8 mouse cellular contexts compared by ENCODE assay signal in genomic region chr1:166253898-166254894, GRCm38 (mm10). TPM values are rescaled to one million over a fixed set of nuclear protein-coding genes. Genes with fewer than 3 reads are reported as not detected.
DNase-seq lines count a peak whose midpoint lies in the region; ATAC-seq and TF ChIP-seq lines count a peak whose summit lies in the region.

Gene Ildr2, plus strand, starts transcription at chr1:166254139.

- H3K4me3 ChIP-seq in forebrain, embryonic 12.5 days (replicated peaks): peak within 1 kb of the TSS; percentile 58
- H3K4me3 ChIP-seq in liver, postnatal 0 days (ENCODE audit: low read depth, low read length): peak within 1 kb of the TSS; percentile 37
- peak within 1 kb of the TSS; percentile 58 for H3K4me3 ChIP-seq in neural tube, embryonic 14.5 days (ENCODE audit: low read depth, low read length)

- peak; percentile 14; the same call in 1 of the 2 replicates for TF ChIP-seq CTCF in liver, postnatal 0 days (IDR thresholded peaks at IDR 0.05; ENCODE audit: low read depth)

- DNase-seq in thymus, postnatal 14 days: peak; percentile 24
- DNase-seq in thymus, adult 18-20 months: no peak
- peak; percentile 69 to 70 for DNase-seq in heart, postnatal 10 days
- DNase-seq in kidney, postnatal 4 days: peak; percentile 77 to 83
- peak; percentile 39 for DNase-seq in liver, postnatal 0 days
- peak; percentile 48 for DNase-seq in urinary bladder, postnatal 25 days (ENCODE audit: low spot score)

- H3K9me3 ChIP-seq in forebrain, embryonic 12.5 days: no peaks in the 10 kb centered on the region
- H3K9me3 ChIP-seq in liver, postnatal 0 days (ENCODE audit: low read length): no peaks in the 10 kb centered on the region
- H3K9me3 ChIP-seq in neural tube, embryonic 14.5 days (ENCODE audit: control insufficient read depth, low read length): no peaks in the 10 kb centered on the region

- peak within 1 kb of the TSS; percentile 75 for H3K27ac ChIP-seq in forebrain, embryonic 12.5 days
- no peak within 1 kb of the TSS for H3K27ac ChIP-seq in liver, postnatal 0 days (ENCODE audit: low read depth)
- no peak within 1 kb of the TSS for H3K27ac ChIP-seq in neural tube, embryonic 14.5 days (ENCODE audit: low read depth, low read length)

- peak within 1 kb of the TSS; percentile 73 for H3K4me2 ChIP-seq in forebrain, embryonic 12.5 days
- peak within 1 kb of the TSS; percentile 71 for H3K4me2 ChIP-seq in liver, postnatal 0 days (ENCODE audit: low read depth, low read length)
- H3K4me2 ChIP-seq in neural tube, embryonic 14.5 days (ENCODE audit: low read depth, low read length): peak within 1 kb of the TSS; percentile 79

- WGBS in forebrain, embryonic 12.5 days: 0% methylated on average over 67 of the region's 72 CpGs
- WGBS in liver, postnatal 0 days (ENCODE audit: insufficient replicate concordance): 1% methylated on average over 60 of the region's 72 CpGs
- under 1% methylated on average over 70 of the region's 72 CpGs for WGBS in neural tube, embryonic 14.5 days

- intact Hi-C loops in heart, postnatal 10 days (cut with DNase I): no loop called here

- peaks cover 45% of the 10 kb centered on the region for H3K4me1 ChIP-seq in forebrain, embryonic 12.5 days
- no peaks in the 10 kb centered on the region for H3K4me1 ChIP-seq in liver, postnatal 0 days (ENCODE audit: insufficient read depth)
- H3K4me1 ChIP-seq in neural tube, embryonic 14.5 days (ENCODE audit: control insufficient read depth, insufficient read depth, low read length): 0 out of 2 replicates have a peak, but pooled peaks cover 4% of the 10 kb centered on the region

- peak within 1 kb of the TSS; percentile 77 for H3K9ac ChIP-seq in forebrain, embryonic 12.5 days
- no peak within 1 kb of the TSS for H3K9ac ChIP-seq in liver, postnatal 0 days (replicated peaks)
- H3K9ac ChIP-seq in neural tube, embryonic 14.5 days (replicated peaks; ENCODE audit: low read depth, low read length): peak within 1 kb of the TSS; percentile 54

- no peak for TF ChIP-seq EP300 in liver, postnatal 0 days (IDR thresholded peaks at IDR 0.05; ENCODE audit: low read depth)

- H3K36me3 ChIP-seq in forebrain, embryonic 12.5 days (replicated peaks): no peaks in the 10 kb centered on the region
- no peaks in the 10 kb centered on the region for H3K36me3 ChIP-seq in liver, postnatal 0 days (replicated peaks; ENCODE audit: insufficient read depth, low read length)
- no peaks in the 10 kb centered on the region for H3K36me3 ChIP-seq in neural tube, embryonic 14.5 days (ENCODE audit: control insufficient read depth, insufficient read depth, low read length)

- ATAC-seq in forebrain, embryonic 12.5 days (ENCODE audit: low FRiP score): peak; percentile 80
- peak; percentile 53; the same call in 1 of the 2 replicates for ATAC-seq in liver, postnatal 0 days
- ATAC-seq in neural tube, embryonic 14.5 days (ENCODE audit: low read depth): peak; percentile 87

- 0 out of 2 replicates have a peak, but pooled peaks cover 5% of the 10 kb centered on the region for H3K27me3 ChIP-seq in forebrain, embryonic 12.5 days
- H3K27me3 ChIP-seq in liver, postnatal 0 days (ENCODE audit: insufficient read depth, low read length): peaks cover 54% of the 10 kb centered on the region
- H3K27me3 ChIP-seq in neural tube, embryonic 14.5 days (ENCODE audit: control insufficient read depth, insufficient read depth, low read length): no peaks in the 10 kb centered on the region

RNA-seq across cellular contexts. Expression of gene Ildr2, which starts in this region (rescaled TPM):
- 8.4 and 10.2 TPM in 2 replicates for polyA plus RNA-seq in forebrain, embryonic 12.5 days (2016; fragmentation: Nextera tagmentation; extraction: Ambion mirVana)
- 1 to 10 TPM; 3.8 to 4.6 TPM for total RNA-seq in heart, postnatal 10 days (2021)
- polyA plus RNA-seq in liver, postnatal 0 days (2015; fragmentation: Nextera tagmentation; extraction: Ambion mirVana): 0.07 TPM in 2 replicates
- 2.8 and 3.3 TPM in 2 replicates for polyA plus RNA-seq in neural tube, embryonic 14.5 days (2014; fragmentation: Nextera tagmentation; extraction: Ambion mirVana)

Comparison
In these comparisons a context has a peak if more than half of its experiments do, and no peak if none do; other contexts are left out.
1. DNase-seq: peak in thymus, postnatal 14 days (single experiment), heart, postnatal 10 days (2 of 2), kidney, postnatal 4 days (2 of 2) and urinary bladder, postnatal 25 days (single experiment); none in thymus, adult 18-20 months (0 of 2).
2. Peak in DNase-seq, ATAC-seq, H3K4me3 ChIP-seq and H3K4me2 ChIP-seq in liver, postnatal 0 days; RNA of the gene not detected or under 1 TPM.
3. Peak in every context shown above with its lines, with median percentiles within 50 percentile points of each other: ATAC-seq, H3K4me2 ChIP-seq and H3K4me3 ChIP-seq.